Mouse (Mus musculus) thymus, adult 2 months (tissue): ENCODE results near the gene Tmc3.

Experiments
- CTCF ChIP-seq: fragments of 200-500 bp; IDR thresholded peaks from 2 replicates; pipeline ENCODE4 v1.5.1; 2012; ENCODE audit warnings: mild to moderate bottlenecking, control low read depth, low read length, moderate library complexity, borderline replicate concordance; ENCODE audit not compliant: control insufficient read depth, poor library complexity, insufficient read depth; ENCODE audit errors: extremely low read depth
- POLR2A ChIP-seq: fragments of 200-500 bp; IDR thresholded peaks from 2 replicates; pipeline ENCODE4 v1.6.1; 2012; ENCODE audit warnings: mild to moderate bottlenecking, low read length, control low read depth, moderate library complexity; ENCODE audit not compliant: control insufficient read depth, poor library complexity, insufficient read depth; ENCODE audit errors: extremely low read depth

DNA sequence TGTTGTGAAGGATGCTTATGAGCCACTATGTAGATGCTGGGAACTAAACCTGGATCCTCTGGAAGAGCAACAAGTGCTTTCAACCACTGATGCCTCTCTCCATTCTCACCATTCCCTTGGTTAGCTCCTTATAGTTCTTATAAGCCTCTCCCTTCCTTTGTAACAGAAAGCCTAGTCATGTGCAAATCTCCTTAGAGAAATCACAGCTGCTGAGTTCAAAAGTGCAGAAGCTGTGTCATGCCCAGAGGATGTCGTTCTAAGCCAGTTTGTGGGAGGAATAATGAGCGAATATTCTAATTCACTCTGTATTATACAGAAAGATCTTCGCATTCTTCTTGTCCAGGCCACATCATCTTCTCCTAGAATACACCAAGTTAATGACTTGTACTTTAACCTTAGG lies 12.8 kb upstream of the Tmc3 start:
- TF ChIP-seq POLR2A (no peak), CTCF (no peak)
